Mouse (Mus musculus) kidney, adult 2 months (tissue): Measurements from ENCODE around the gene Clec4n. TPM values are rescaled to one million over a fixed set of nuclear protein-coding genes. Genes with fewer than 3 reads are reported as not detected.
"Not testable (repeated sequence)": the region's sequence is repeated elsewhere in the genome, so short reads cannot be mapped to it uniquely, and the experiment has no call there.

Experiments
- DNase-seq: peaks from one replicate; pipeline ENCODE4 v3.0.0; 2021
- H3K27ac ChIP-seq: fragments of 200-500 bp; 2 replicates; pipeline ENCODE4 v1.5.1; 2012; ENCODE audit warnings: low read depth, low read length, control low read depth, inconsistent platforms; ENCODE audit not compliant: insufficient read depth
- H3K27me3 ChIP-seq: fragments of 200-500 bp; replicated peaks from 2 replicates; pipeline ENCODE4 v1.6.1; 2012; ENCODE audit warnings: mild to moderate bottlenecking, moderate library complexity, low read length, inconsistent platforms; ENCODE audit not compliant: control insufficient read depth, insufficient read depth
- H3K36me3 ChIP-seq: fragments of 200-500 bp; 2 replicates; pipeline ENCODE4 v1.6.1; 2012; ENCODE audit warnings: mild to moderate bottlenecking, moderate library complexity, low read length, inconsistent platforms; ENCODE audit not compliant: control insufficient read depth, insufficient read depth
- H3K4me1 ChIP-seq: fragments of 200-500 bp; 2 replicates; pipeline ENCODE4 v1.6.1; 2011; ENCODE audit warnings: low read length; ENCODE audit not compliant: control insufficient read depth, insufficient read depth
- H3K4me3 ChIP-seq: fragments of 200-500 bp; 2 replicates; pipeline ENCODE4 v1.5.1; 2011; ENCODE audit warnings: mild to moderate bottlenecking, low read depth, low read length, control low read depth; ENCODE audit not compliant: insufficient read depth
- CTCF ChIP-seq: fragments of 200-500 bp; conservative IDR thresholded peaks from 2 replicates; pipeline ENCODE4 v1.5.1; 2011; ENCODE audit warnings: low read depth, mild to moderate bottlenecking, control low read depth, low read length, moderate library complexity, mixed read lengths; ENCODE audit not compliant: insufficient read depth, insufficient read length
- POLR2A ChIP-seq: fragments of 200-500 bp; IDR thresholded peaks from one replicate; pipeline ENCODE4 v1.6.1; 2011; ENCODE audit warnings: low read depth, low read length, control low read depth
- WGBS: fragments of 180-500 bp; shearing (Covaris S2); methylation state at CpG from one replicate; pipeline ENCODE4 v1.1.7; 2018; 5-methylcytosine and 5-hydroxymethylcytosine counted together
- polyA plus RNA-seq: library from polyadenylated mRNA; depleted of rRNA; stranded (reverse); fragments of >200 nt; gene quantifications from 2 replicates; pipeline ENCODE4 v1.2.3, GENCODE M21; 2012; rRNA removed

Gene Clec4n
- polyA plus RNA-seq = 0.42 and 1.5 TPM in 2 replicates

- H3K27me3 ChIP-seq = no peaks in the 10 kb centered on the region
- H3K36me3 ChIP-seq = no peaks in the 10 kb centered on the region
- no peak within 1 kb of the TSS for H3K27ac ChIP-seq
- no peak within 1 kb of the TSS for H3K4me3 ChIP-seq
- TF ChIP-seq CTCF (no peak), POLR2A (no peak)
- no peak for DNase-seq
- no peaks in the 10 kb centered on the region for H3K4me1 ChIP-seq
- WGBS = 65% methylated on average over 3 of the region's 3 CpGs
Observed at GRCm38 (mm10) chr6:123229644-123230043, at the start of gene Clec4n. Gene Clec4n (plus strand): TSS chr6:123229843.

DNA sequence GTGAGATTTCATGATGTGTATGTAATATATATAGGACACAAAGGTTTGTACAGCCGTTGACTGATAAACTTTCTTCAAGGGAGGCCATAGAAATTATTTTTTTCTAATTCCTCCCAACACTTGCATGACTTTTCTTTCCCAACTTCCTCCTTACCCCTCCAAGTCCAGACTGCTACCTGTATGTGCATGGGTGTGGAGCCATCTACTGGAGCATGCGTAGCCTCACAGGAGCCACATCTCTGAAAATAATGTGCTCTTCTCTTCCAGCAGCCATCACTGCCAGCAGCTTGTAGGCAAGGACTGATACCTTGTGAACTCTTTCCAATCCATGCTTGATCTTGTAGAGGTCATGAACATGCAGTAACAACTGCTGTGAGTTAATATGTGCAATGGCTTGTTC is 44.8 kb upstream of the Clec4n start:
- not testable (repeated sequence) for H3K27me3 ChIP-seq, H3K4me1 ChIP-seq, H3K36me3 ChIP-seq, H3K27ac ChIP-seq, H3K4me3 ChIP-seq
- peak; percentile 13 for DNase-seq
- WGBS = 65% methylated on average over 2 of the region's 2 CpGs
- peak; percentile 38 for TF ChIP-seq CTCF

DNA sequence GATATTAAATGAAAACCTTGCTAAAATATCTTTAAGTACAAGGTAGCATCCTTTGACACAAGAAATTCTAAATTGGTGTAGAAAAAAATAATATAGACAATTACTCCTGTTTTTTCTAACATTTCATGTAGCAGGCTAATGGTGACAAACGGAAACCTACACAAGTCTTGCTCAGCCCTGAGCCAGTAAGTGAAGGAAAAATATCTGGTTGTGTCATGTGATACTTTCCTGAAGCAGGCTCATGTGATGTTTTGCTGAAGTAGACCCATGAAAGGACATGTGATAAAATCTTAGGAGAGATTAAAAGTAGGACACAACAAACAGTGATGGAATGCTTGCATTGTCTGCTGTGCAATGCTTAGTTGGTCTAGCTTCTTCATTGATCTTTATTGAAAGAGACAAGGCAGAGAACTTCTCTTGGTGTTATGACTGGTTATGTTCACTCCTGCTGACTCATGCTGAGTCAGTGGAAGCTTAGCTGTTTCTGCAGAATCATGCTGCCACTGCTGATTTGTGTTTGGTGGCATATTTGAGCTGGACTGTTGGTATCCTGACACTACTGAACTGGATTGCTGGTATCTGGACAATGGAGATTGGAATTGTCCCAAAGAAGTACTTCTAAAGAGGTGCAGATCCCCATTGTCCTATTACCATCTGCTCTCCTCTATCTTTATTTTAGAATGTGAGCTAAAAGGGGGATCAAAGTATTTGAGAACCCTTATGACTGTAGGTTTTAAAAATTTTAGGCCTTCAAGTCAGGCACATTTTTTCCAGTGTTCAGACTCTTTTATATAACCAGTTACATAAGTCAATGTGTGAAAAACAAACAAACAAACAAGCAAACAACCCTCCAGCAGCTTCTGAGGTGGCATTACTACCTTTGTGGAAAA is 22.2 kb upstream of the Clec4n start:
- no peak for DNase-seq
- H3K36me3 ChIP-seq = no peaks in the 10 kb centered on the region
- WGBS = 77% methylated on average over 1 of the region's 1 CpGs
- no peak for TF ChIP-seq POLR2A
- no peak for TF ChIP-seq CTCF
- H3K4me3 ChIP-seq = no peak overlapping the region
- no peaks in the 10 kb centered on the region for H3K4me1 ChIP-seq
- H3K27me3 ChIP-seq = no peaks in the 10 kb centered on the region
- H3K27ac ChIP-seq = no peak overlapping the region

GRCm38 (mm10) chr6:123208077-123208439 is 21.6 kb upstream of the Clec4n start:
- H3K36me3 ChIP-seq, DNase-seq, H3K4me1 ChIP-seq, H3K4me3 ChIP-seq, H3K27me3 ChIP-seq, H3K27ac ChIP-seq: not testable (repeated sequence)

GRCm38 (mm10) chr6:123211726-123212125 is 17.9 kb upstream of the Clec4n start:
- no peaks in the 10 kb centered on the region for H3K4me1 ChIP-seq
- no peak for DNase-seq
- no peak overlapping the region for H3K4me3 ChIP-seq
- no peak overlapping the region for H3K27ac ChIP-seq
- 82% methylated on average over 1 of the region's 1 CpGs for WGBS
- no peaks in the 10 kb centered on the region for H3K36me3 ChIP-seq
- no peaks in the 10 kb centered on the region for H3K27me3 ChIP-seq
- TF ChIP-seq CTCF (no peak), POLR2A (no peak)

GRCm38 (mm10) chr6:123227519-123228166 is 2.0 kb upstream of the Clec4n start:
- no peak for TF ChIP-seq POLR2A
- no peak for TF ChIP-seq CTCF
- Histone ChIP-seq H3K27me3 (no peaks in the 10 kb centered on the region), H3K4me1 (no peaks in the 10 kb centered on the region), H3K4me3 (no peak overlapping the region), H3K27ac (no peak overlapping the region), H3K36me3 (no peaks in the 10 kb centered on the region)
- 50% methylated on average over 2 of the region's 2 CpGs for WGBS
- no peak for DNase-seq

- no peak for DNase-seq
- Histone ChIP-seq H3K36me3 (no peaks in the 10 kb centered on the region), H3K27me3 (no peaks in the 10 kb centered on the region), H3K4me1 (no peaks in the 10 kb centered on the region), H3K27ac (no peak overlapping the region), H3K4me3 (no peak overlapping the region)
- TF ChIP-seq CTCF (no peak), POLR2A (no peak)
- 67% methylated on average over 2 of the region's 2 CpGs for WGBS
Observed at GRCm38 (mm10) chr6:123231149-123231548, 1.5 kb downstream of the Clec4n start.
